Mouse (Mus musculus): ENCODE results near the gene Frem1. TPM values are rescaled to one million over a fixed set of nuclear protein-coding genes. Genes with fewer than 3 reads are reported as not detected.

The Frem1 gene
- polyA plus RNA-seq, 1 experiment from 2014 or later: 1.5 TPM

GRCm38 (mm10) chr4:82914601-82915143 is 137.5 kb downstream of the Frem1 start:
- Histone ChIP-seq H3K27ac (ENCODE audit: low read depth, low read length) (no peak overlapping the region), H3K4me2 (replicated peaks; ENCODE audit: low read depth) (no peak overlapping the region), H3K27me3 (replicated peaks; ENCODE audit: control insufficient read depth, insufficient read depth, low read length) (no peaks in the 10 kb centered on the region), H3K4me1 (replicated peaks; ENCODE audit: control insufficient read depth, insufficient read depth, low read length) (no peaks in the 10 kb centered on the region; the same call in 1 of the 2 replicates), H3K4me3 (ENCODE audit: low read depth, low read length) (no peak overlapping the region), H3K36me3 (ENCODE audit: control insufficient read depth, insufficient read depth) (no peaks in the 10 kb centered on the region), H3K9me3 (ENCODE audit: control insufficient read depth) (no peaks in the 10 kb centered on the region), H3K9ac (ENCODE audit: low read depth, low read length) (no peak overlapping the region)
- TF ChIP-seq CTCF (IDR thresholded peaks at IDR 0.05; ENCODE audit: low read depth): no peak
- ATAC-seq: no peak
- 84% methylated on average over 11 of the region's 11 CpGs for WGBS

DNA sequence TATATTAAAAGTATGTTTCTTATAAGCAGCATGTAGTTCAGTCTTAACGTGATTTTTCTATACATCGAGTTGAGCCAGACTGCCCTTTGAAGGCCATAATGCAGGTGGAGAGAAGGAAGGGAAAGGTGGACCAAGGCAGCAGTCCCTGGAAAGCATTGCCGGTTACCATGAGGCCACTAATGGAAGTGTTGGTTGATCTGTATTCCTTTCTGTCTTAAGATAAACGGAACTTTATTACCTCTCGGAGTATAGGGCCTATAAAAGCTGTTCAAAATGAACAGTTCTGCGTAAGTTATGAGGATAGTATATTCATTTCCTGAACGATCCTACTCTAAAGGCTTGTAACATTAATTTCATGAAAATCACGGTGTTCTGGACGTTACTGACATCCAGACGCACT is 156.9 kb downstream of the Frem1 start:
- Histone ChIP-seq H3K27me3 (replicated peaks; ENCODE audit: control insufficient read depth, insufficient read depth, low read length) (no peaks in the 10 kb centered on the region), H3K27ac (ENCODE audit: low read depth, low read length) (no peak overlapping the region), H3K4me1 (replicated peaks; ENCODE audit: control insufficient read depth, insufficient read depth, low read length) (no peaks in the 10 kb centered on the region), H3K4me2 (replicated peaks; ENCODE audit: low read depth) (no peak overlapping the region), H3K36me3 (ENCODE audit: control insufficient read depth, insufficient read depth) (no peaks in the 10 kb centered on the region), H3K4me3 (ENCODE audit: low read depth, low read length) (no peak overlapping the region), H3K9me3 (ENCODE audit: control insufficient read depth) (no peaks in the 10 kb centered on the region), H3K9ac (ENCODE audit: low read depth, low read length) (no peak overlapping the region)
- TF ChIP-seq CTCF (IDR thresholded peaks at IDR 0.05; ENCODE audit: low read depth): no peak
- ATAC-seq: no peak
- 48% methylated on average over 10 of the region's 10 CpGs for WGBS

DNA sequence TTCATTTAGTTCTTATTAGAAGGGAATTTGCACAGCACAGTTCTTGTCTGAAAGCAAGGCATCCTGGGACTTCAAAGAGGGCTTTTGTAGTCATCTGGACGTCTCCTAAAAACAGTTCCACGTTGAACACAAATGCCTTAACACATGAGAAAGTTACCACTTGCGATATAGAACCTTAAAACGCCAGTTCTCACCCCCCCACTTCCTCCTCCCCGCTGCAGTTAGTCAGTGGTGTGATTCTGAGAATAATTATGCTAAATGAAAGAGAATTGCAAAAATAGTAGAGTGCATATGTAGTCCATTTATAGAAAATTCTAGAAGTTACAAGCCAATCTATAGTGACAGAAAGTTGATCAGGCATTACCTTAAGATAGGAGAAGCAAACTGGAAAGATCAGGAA is 159.9 kb downstream of the Frem1 start:
- whole genome bisulfite sequencing: 87% methylated on average over 5 of the region's 5 CpGs
- H3K27me3 ChIP-seq (replicated peaks; ENCODE audit: control insufficient read depth, insufficient read depth, low read length): no peaks in the 10 kb centered on the region
- no peak overlapping the region for H3K27ac ChIP-seq (ENCODE audit: low read depth, low read length)
- no peak overlapping the region for H3K4me3 ChIP-seq (ENCODE audit: low read depth, low read length)
- TF ChIP-seq CTCF (IDR thresholded peaks at IDR 0.05; ENCODE audit: low read depth): no peak
- no peaks in the 10 kb centered on the region for H3K36me3 ChIP-seq (ENCODE audit: control insufficient read depth, insufficient read depth)
- H3K9ac ChIP-seq (ENCODE audit: low read depth, low read length): no peak overlapping the region
- H3K9me3 ChIP-seq (ENCODE audit: control insufficient read depth): no peaks in the 10 kb centered on the region
- no peak for ATAC-seq
- no peak overlapping the region for H3K4me2 ChIP-seq (replicated peaks; ENCODE audit: low read depth)
- no peaks in the 10 kb centered on the region for H3K4me1 ChIP-seq (replicated peaks; ENCODE audit: control insufficient read depth, insufficient read depth, low read length)

GRCm38 (mm10) chr4:82891566-82891965 is 160.6 kb downstream of the Frem1 start:
- Histone ChIP-seq H3K9ac (ENCODE audit: low read depth, low read length) (no peak overlapping the region), H3K9me3 (ENCODE audit: control insufficient read depth) (no peaks in the 10 kb centered on the region), H3K4me3 (ENCODE audit: low read depth, low read length) (no peak overlapping the region), H3K4me1 (replicated peaks; ENCODE audit: control insufficient read depth, insufficient read depth, low read length) (no peaks in the 10 kb centered on the region), H3K36me3 (ENCODE audit: control insufficient read depth, insufficient read depth) (no peaks in the 10 kb centered on the region), H3K4me2 (replicated peaks; ENCODE audit: low read depth) (no peak overlapping the region), H3K27ac (ENCODE audit: low read depth, low read length) (no peak overlapping the region), H3K27me3 (replicated peaks; ENCODE audit: control insufficient read depth, insufficient read depth, low read length) (no peaks in the 10 kb centered on the region)
- no peak for ATAC-seq
- 70% methylated on average over 2 of the region's 2 CpGs for WGBS
- TF ChIP-seq CTCF (IDR thresholded peaks at IDR 0.05; ENCODE audit: low read depth): no peak

- Histone ChIP-seq H3K27me3 (replicated peaks; ENCODE audit: control insufficient read depth, insufficient read depth, low read length) (no peaks in the 10 kb centered on the region), H3K9me3 (ENCODE audit: control insufficient read depth) (no peaks in the 10 kb centered on the region), H3K36me3 (ENCODE audit: control insufficient read depth, insufficient read depth) (no peaks in the 10 kb centered on the region), H3K4me3 (ENCODE audit: low read depth, low read length) (no peak overlapping the region), H3K4me1 (replicated peaks; ENCODE audit: control insufficient read depth, insufficient read depth, low read length) (no peaks in the 10 kb centered on the region), H3K9ac (ENCODE audit: low read depth, low read length) (no peak overlapping the region), H3K27ac (ENCODE audit: low read depth, low read length) (no peak overlapping the region), H3K4me2 (replicated peaks; ENCODE audit: low read depth) (no peak overlapping the region)
- 69% methylated on average over 7 of the region's 7 CpGs for WGBS
- no peak for TF ChIP-seq CTCF (IDR thresholded peaks at IDR 0.05; ENCODE audit: low read depth)
- no peak for ATAC-seq
Observed at GRCm38 (mm10) chr4:82891049-82891448, 161.1 kb downstream of the Frem1 start.

- no peak for ATAC-seq
- no peak for TF ChIP-seq CTCF (IDR thresholded peaks at IDR 0.05; ENCODE audit: low read depth)
- 82% methylated on average over 4 of the region's 4 CpGs for WGBS
Observed at GRCm38 (mm10) chr4:82890585-82890984, 161.6 kb downstream of the Frem1 start.

DNA sequence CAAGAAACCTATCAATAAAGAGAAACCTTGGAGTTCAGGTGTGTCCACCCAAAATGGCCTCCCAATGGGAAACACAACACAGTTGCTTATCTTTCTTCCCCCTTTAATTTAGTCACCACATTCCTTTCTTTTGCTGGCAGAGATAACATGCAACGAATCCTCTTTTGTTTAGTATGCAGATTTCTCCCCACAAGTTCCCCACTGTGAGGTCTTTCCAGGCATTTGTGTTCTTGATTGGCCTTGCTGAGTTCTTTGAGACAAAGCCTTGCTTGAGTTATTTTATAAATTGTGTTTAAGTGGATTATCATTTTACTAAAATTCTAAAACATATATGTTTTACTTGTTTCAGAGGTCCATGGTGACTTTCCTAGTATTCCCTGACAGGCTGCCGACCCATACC is 166.0 kb downstream of the Frem1 start:
- H3K4me1 ChIP-seq (replicated peaks; ENCODE audit: control insufficient read depth, insufficient read depth, low read length): no peaks in the 10 kb centered on the region
- H3K4me2 ChIP-seq (replicated peaks; ENCODE audit: low read depth): no peak overlapping the region
- ATAC-seq: no peak
- no peak overlapping the region for H3K27ac ChIP-seq (ENCODE audit: low read depth, low read length)
- H3K9ac ChIP-seq (ENCODE audit: low read depth, low read length): no peak overlapping the region
- TF ChIP-seq CTCF (IDR thresholded peaks at IDR 0.05; ENCODE audit: low read depth): no peak
- no peak overlapping the region for H3K4me3 ChIP-seq (ENCODE audit: low read depth, low read length)
- H3K9me3 ChIP-seq (ENCODE audit: control insufficient read depth): no peaks in the 10 kb centered on the region
- H3K27me3 ChIP-seq (replicated peaks; ENCODE audit: control insufficient read depth, insufficient read depth, low read length): no peaks in the 10 kb centered on the region
- WGBS: 53% methylated on average over 2 of the region's 2 CpGs
- no peaks in the 10 kb centered on the region for H3K36me3 ChIP-seq (ENCODE audit: control insufficient read depth, insufficient read depth)

More at GRCm38 (mm10) chr4:82890585-82890984, 161.6 kb downstream of the Frem1 start:
- no peak overlapping the region for H3K9ac ChIP-seq (ENCODE audit: low read depth, low read length)
- H3K27ac ChIP-seq (ENCODE audit: low read depth, low read length): no peak overlapping the region
- no peaks in the 10 kb centered on the region for H3K36me3 ChIP-seq (ENCODE audit: control insufficient read depth, insufficient read depth)
- H3K9me3 ChIP-seq (ENCODE audit: control insufficient read depth): no peaks in the 10 kb centered on the region
- H3K27me3 ChIP-seq (replicated peaks; ENCODE audit: control insufficient read depth, insufficient read depth, low read length): no peaks in the 10 kb centered on the region
- no peaks in the 10 kb centered on the region for H3K4me1 ChIP-seq (replicated peaks; ENCODE audit: control insufficient read depth, insufficient read depth, low read length)
- no peak overlapping the region for H3K4me3 ChIP-seq (ENCODE audit: low read depth, low read length)
- H3K4me2 ChIP-seq (replicated peaks; ENCODE audit: low read depth): no peak overlapping the region
